Mouse (Mus musculus) skeletal muscle tissue, adult 2 months (tissue): ENCODE measurements around the gene Ctdsp1.
A peak's percentile ranks its signal among the peaks of the same experiment; 100 is the strongest.

Source experiments
- DNase-seq: peaks from one replicate; pipeline ENCODE4 v3.0.0-alpha.2; 2012; ENCODE audit warnings: low read depth, low spot score

The Ctdsp1 gene

DNA sequence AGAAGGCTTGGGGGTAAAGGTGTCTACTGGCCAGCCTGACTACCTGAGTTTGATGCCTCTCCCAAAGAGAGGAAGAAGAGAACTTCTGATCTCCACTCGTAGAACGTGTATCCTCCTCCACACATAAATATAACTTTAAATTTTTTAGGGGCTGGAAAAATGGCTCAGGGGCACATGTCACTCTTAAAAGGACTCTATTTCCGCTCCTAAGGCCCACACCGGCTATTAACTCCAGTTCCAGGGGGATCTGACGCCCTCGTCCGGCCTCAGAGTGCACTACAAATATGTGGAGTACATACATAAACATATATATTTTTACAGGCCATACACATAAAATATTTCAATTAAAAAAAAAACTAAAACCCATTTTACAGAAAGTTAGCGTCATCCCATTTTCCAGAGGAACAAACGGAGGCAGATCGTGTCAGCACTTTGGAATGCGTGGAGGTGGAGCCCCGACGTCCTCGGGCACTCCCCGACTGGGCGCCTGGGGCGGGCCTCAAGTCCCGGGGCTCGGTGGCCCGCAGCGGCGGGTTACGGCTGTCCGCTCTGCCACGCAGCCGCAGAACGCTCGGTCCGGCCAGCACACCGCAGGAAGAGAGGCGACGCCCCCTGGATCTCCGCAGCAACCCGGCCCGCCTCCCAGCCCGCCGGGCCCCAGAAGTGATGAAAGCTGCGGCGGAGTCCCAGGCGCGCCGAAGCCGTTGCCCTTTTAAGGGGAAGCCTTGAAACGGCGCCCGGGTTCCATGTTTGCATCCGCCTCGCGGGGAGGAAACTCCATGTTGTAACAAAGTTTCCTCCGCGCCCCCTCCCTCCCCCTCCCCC, at the start of gene Ctdsp1:
Ctdsp1 (plus strand) TSS at position 586 of the 825 bp plus-strand sequence.
- peak; percentile 97 for DNase-seq

DNA sequence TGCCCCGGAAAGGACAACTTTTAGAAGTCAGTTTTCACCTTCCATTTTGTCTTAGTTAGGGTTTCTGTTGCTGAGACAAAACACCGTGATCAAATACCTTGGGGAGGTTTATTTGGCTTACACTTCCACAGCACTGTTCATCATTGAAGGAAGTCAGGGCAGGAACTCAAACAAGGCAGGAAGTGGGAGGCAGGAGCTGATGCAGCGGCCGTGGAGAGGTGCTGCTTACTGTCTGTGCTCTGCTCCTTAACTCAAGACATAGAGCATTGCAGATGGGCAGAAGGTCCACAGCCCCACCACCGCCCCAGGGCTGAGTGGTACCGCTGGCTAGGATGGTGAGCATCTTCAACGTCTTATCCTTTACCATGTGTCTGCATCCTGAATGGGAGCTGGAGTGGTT, 49.4 kb upstream of the Ctdsp1 start:
- DNase-seq: no peak

GRCm38 (mm10) chr1:74342308-74342707, 49.0 kb upstream of the Ctdsp1 start:
- no peak for DNase-seq

DNA sequence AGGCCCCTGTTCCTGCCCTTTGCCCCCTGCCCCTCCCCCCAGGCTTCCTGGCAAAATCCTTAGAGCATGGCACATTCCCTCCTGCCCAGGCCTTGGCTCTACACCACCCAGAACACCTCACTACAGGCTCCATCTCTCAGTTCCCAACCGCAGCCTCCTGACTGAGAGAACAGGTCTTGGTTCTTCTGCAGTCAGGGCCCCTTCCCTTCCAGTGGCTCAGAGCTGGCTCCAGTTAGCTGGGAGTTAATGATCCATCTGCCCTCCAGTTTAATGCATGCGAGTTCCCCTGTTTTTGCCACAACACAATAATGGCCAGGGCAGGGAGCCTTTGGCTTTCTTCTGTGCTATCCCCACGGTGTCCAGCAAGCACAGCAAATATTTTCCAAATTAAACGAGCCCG, 48.1 kb upstream of the Ctdsp1 start:
- DNase-seq: no peak

DNA sequence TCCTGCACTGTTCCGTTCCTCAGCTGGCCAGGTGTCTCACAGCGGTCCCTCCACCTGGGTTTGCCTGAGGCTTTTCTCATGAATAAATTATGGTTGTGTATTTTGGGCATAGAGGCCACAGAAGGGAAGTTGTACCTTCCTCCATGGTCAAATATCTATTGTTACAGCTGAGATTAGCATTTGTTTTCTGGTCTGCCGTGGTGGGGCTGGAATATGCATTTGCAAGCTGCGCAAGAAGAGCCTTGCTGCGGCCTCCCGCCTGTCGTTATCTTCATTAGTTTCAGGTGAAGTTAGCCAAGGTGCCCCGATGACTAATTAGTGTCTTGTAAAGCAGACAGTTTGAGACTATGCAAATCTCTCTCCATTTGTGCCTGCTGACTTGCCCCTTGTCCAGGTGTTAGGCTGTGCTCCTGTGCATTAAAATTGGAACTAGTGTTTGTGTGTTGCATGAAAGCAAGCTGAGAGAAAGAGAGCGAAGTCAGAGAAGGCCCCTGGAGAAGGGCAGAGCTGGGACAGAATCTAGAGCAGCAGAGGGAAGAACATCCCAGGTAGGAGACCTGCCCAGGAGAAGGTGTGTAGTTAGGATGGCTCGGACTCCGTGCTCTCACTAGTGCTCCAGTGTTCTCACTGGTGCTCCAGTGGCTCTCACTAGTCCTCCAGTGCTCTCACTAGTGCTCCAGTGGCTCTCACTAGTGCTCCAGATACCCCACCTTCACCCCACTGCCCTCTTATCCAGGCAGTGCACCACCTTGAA, 47.0 kb upstream of the Ctdsp1 start:
- no peak for DNase-seq

GRCm38 (mm10) chr1:74351185-74351769, 40.0 kb upstream of the Ctdsp1 start:
- DNase-seq: no peak

DNA sequence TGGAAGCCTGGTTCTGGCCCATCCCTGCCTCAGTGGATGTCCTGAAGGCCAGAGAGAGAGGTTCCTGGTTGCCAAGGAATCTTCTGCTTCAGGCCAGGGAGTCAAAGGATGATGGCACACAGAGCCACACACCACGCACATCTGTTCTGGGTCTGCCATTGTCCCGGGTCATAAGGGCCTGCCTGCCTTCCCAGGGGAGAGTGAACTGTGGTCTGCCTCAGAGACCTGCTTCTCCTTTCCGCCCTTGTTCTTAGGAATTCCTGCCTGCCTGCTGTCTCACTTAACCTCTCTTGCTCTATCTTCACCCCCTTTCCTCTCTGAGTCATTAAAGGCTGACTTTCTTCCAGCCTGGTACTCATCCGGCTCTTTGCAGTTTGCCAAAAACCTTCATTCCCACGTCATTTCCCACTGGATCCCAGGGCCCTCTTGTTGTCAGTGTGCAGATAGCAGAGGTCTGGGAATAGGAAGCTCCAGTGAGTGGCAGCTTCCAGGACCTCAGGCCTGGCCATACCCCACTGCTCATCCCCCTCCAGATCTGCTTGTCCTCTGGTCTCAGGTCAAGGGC, 38.7 kb upstream of the Ctdsp1 start:
- no peak for DNase-seq

GRCm38 (mm10) chr1:74353453-74354229, 37.7 kb upstream of the Ctdsp1 start:
- DNase-seq: no peak

- DNase-seq: no peak
Observed at GRCm38 (mm10) chr1:74357531-74357930, 33.8 kb upstream of the Ctdsp1 start.

GRCm38 (mm10) chr1:74359952-74360517, 31.3 kb upstream of the Ctdsp1 start:
- DNase-seq: no peak

DNA sequence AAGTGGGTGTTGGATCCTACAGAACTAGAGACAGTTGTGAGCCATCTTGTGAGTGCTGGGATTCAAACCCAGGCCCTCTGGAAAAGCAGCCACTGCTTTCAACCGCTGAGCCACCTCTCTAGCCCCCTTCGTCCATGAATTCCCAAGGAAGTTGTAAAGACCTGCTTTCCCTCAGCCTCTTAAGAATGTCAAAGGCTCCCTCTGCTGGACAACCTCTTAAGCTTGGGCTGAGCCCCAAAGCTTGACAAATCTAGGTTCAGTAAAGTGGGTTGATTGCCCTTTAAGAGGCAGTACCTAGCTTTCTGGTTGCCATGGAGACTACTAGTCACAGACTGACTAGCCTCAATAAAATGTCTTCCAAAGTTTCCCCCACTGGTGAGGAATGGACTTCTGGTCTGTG, 29.5 kb upstream of the Ctdsp1 start, which contains the start of gene Catip:
Catip (plus strand) TSS at position 297 of the 400 bp plus-strand sequence.
- peak; percentile 75 for DNase-seq

DNA sequence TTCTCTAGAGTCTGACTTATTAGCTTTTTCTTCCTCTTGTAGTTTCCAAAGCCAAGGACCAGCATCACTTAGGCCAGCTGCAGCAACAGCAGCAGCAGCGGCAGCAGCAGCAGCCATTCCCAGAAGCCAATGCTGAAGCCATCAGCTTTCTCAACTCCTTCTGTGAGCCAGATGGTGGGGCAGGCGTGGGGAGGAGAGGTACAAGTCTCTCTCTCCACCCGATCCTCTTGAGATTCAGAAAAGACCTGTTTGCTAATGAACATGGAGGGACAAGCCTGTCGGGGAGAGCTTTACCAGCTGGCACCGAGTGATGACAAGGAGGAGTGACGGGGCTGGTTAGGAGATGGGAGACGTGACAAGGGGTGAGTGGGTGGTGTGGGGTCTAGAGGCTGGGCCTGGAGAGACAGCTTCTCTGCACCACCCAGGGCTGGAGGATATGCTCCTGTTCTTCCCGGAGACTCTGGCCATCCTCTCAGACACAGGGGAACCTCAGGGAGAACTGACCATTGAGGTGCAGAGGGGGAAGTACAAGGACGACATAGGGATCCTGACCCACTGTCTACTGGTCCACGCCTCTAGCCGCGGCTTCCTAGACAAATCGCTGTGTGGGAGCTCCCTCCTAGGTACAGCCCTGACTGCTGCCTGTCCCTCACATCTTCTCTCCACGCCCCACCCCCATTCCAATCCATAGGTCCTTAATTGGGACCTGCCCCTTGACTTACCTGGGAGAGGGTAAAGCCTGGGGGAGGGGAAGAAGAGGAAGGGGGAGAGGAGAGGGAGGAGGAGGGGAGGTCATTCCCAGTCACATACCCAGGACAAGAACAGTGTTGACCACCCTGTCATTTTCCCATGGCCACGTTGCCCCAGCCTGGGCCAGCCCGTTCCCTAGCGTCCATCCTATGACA, 28.7 kb upstream of the Ctdsp1 start:
- no peak for DNase-seq

GRCm38 (mm10) chr1:74363437-74363836, 27.9 kb upstream of the Ctdsp1 start:
- DNase-seq: no peak

- no peak for DNase-seq
Observed at GRCm38 (mm10) chr1:74364270-74364669, 27.0 kb upstream of the Ctdsp1 start.

- peak; percentile 50 for DNase-seq
Observed at GRCm38 (mm10) chr1:74367886-74368645, 23.2 kb upstream of the Ctdsp1 start.

DNA sequence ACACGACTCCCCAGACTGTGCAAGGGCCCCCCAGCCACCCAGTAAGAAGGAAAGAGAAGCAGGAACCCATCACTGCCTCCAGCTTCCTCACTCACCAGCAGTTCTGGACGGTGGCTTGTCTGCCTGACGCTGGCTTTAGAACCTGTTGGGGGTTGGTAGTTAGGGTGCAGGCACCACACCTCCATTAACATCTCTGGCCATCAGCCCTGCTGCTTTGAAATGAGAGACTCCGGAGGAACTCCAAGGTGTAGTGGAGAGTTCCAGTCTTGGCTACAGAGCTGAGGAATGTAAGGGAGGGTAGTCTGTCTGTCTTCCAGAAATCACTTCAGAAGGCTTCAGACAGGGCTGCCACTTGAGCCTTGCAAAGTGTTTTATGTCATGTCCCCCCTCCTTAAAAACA, 21.3 kb upstream of the Ctdsp1 start:
- DNase-seq: no peak

GRCm38 (mm10) chr1:74373372-74373771, 17.9 kb upstream of the Ctdsp1 start:
- DNase-seq: no peak

- no peak for DNase-seq
Observed at GRCm38 (mm10) chr1:74374980-74375379, 16.3 kb upstream of the Ctdsp1 start, which contains the start of gene Slc11a1. Gene Slc11a1, plus strand, starts transcription at chr1:74375195.

DNA sequence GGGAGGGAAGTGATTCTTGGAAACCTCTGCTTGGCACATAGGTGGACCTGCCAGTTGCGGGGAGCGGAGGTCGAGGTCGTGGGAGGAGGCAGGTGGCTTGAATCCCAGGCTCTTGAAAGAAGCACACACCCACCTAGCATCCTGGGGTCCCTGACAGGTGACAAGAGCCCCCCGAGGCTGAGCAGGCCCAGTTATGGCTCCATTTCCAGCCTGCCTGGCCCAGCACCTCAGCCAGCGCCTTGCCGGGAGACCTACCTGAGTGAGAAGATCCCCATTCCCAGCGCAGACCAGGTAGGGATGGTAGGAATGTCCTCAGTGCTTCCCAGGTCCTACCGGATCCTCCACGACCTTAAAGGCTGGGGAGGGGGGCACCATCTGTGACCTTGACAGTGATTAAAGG, 15.7 kb upstream of the Ctdsp1 start:
- DNase-seq: no peak
